Mouse (Mus musculus) neural tube, embryonic 15.5 days (tissue): ENCODE results near the gene Pdcd1. TPM values are rescaled to one million over a fixed set of nuclear protein-coding genes. Genes with fewer than 3 reads are reported as not detected.

Source experiments
- polyA plus RNA-seq: library from polyadenylated mRNA; unstranded; fragments of >200 nt; fragmentation: Nextera tagmentation; extraction: Ambion mirVana; gene quantifications from 2 replicates; pipeline ENCODE4 v1.2.1, GENCODE M21; 2015

Gene Pdcd1
- polyA plus RNA-seq, 1 experiment from 2014 or later = not detected

Other genes starting within 250 kb of the Pdcd1 start
- 7.9 and 11.0 TPM in 2 replicates for gene Ing5, start 248.6 kb downstream of the Pdcd1 start, polyA plus RNA-seq
- gene D2hgdh, start 227.6 kb downstream of the Pdcd1 start, polyA plus RNA-seq = 16.0 and 17.8 TPM in 2 replicates
- not detected in 2 replicates for gene Gal3st2, start 191.2 kb downstream of the Pdcd1 start, polyA plus RNA-seq
- not detected in 2 replicates for gene Gal3st2b, start 134.2 kb downstream of the Pdcd1 start, polyA plus RNA-seq
- gene Gal3st2c, start 62.0 kb downstream of the Pdcd1 start, polyA plus RNA-seq = not detected in 2 replicates
- gene Neu4, start 32.1 kb downstream of the Pdcd1 start, polyA plus RNA-seq = 0.05 TPM in 1 of 2 replicates, not detected in the other